Mouse (Mus musculus) heart, postnatal 0 days (tissue): ENCODE measurements around the gene Lzts3. TPM values are rescaled to one million over a fixed set of nuclear protein-coding genes. Genes with fewer than 3 reads are reported as not detected.

ENCODE experiments used
- ATAC-seq: fragments of 200-750 bp; cut with Nextera tagmentation; 2 replicates; pipeline ENCODE4 v1.8.0; 2017; ENCODE audit warnings: low read depth, moderate number of reproducible peaks, moderate library complexity; ENCODE audit not compliant: insufficient read depth
- DNase-seq: peaks from one replicate; pipeline ENCODE4 v3.0.0-alpha.2; 2016; ENCODE audit warnings: low spot score
- H3K27ac ChIP-seq: fragments of 300-500 bp; sonication (generic); 2 replicates; pipeline ENCODE4 v1.5.1; 2014; ENCODE audit warnings: low read depth, mild to moderate bottlenecking
- H3K27me3 ChIP-seq: fragments of 300-500 bp; sonication (generic); 2 replicates; pipeline ENCODE4 v1.6.1; 2014; ENCODE audit warnings: low read length, mixed read lengths; ENCODE audit not compliant: control insufficient read depth, insufficient read depth
- H3K36me3 ChIP-seq: fragments of 300-500 bp; sonication (generic); replicated peaks from 2 replicates; pipeline ENCODE4 v1.6.1; 2014; ENCODE audit warnings: low read length, mixed read lengths; ENCODE audit not compliant: control insufficient read depth, insufficient read depth
- H3K4me1 ChIP-seq: fragments of 300-500 bp; sonication (generic); 2 replicates; pipeline ENCODE4 v1.6.1; 2014; ENCODE audit warnings: antibody characterized with exemption; ENCODE audit not compliant: control insufficient read depth, insufficient read depth
- H3K4me2 ChIP-seq: fragments of 300-500 bp; sonication (generic); 2 replicates; pipeline ENCODE4 v1.6.1; 2014; ENCODE audit warnings: low read depth, mild to moderate bottlenecking, low read length, moderate library complexity
- H3K4me3 ChIP-seq: fragments of 300-500 bp; sonication (generic); 2 replicates; pipeline ENCODE4 v1.5.1; 2014; ENCODE audit warnings: low read depth, low read length
- H3K9ac ChIP-seq: fragments of 300-500 bp; sonication (generic); replicated peaks from 2 replicates; pipeline ENCODE4 v1.6.1; 2014; ENCODE audit warnings: low read depth, low read length, mixed read lengths
- H3K9me3 ChIP-seq: fragments of 300-500 bp; sonication (generic); replicated peaks from 2 replicates; pipeline ENCODE4 v1.6.1; 2016; ENCODE audit warnings: low read length; ENCODE audit not compliant: control insufficient read depth
- CTCF ChIP-seq: IDR thresholded peaks from 2 replicates; pipeline ENCODE4 v1.5.1; 2016; ENCODE audit warnings: antibody characterized with exemption, control low read depth, low read depth
- EP300 ChIP-seq: IDR thresholded peaks from 2 replicates; pipeline ENCODE4 v1.6.1; 2016; ENCODE audit warnings: antibody characterized with exemption, low read depth
- WGBS: fragments of 180-500 bp; shearing (Covaris S2); extraction: QIAGEN DNeasy Blood & Tissue Kit; methylation state at CpG from one replicate; pipeline ENCODE4 v1.1.7; 2014; 5-methylcytosine and 5-hydroxymethylcytosine counted together
- polyA plus RNA-seq: library from polyadenylated mRNA; unstranded; fragments of >200 nt; fragmentation: Nextera tagmentation; extraction: Ambion mirVana; gene quantifications from 2 replicates; pipeline ENCODE4 v1.2.1, GENCODE M21; 2015
- total RNA-seq: library from RNA; depleted of rRNA; stranded (reverse); fragments of >200 nt; gene quantifications from 2 replicates; pipeline ENCODE4 v1.2.3, GENCODE M21; 2014; ENCODE audit warnings: low replicate concordance

Gene Lzts3
- total and polyA plus RNA-seq, 2 experiments from 2014 or later: 0.77 to 5.3 TPM

- Histone ChIP-seq H3K4me2 (peak overlapping the region; percentile 58; the same call in 1 of the 2 replicates), H3K9ac (no peak overlapping the region; the same call in 1 of the 2 replicates), H3K9me3 (no peaks in the 10 kb centered on the region), H3K36me3 (no peaks in the 10 kb centered on the region), H3K4me3 (peak overlapping the region; percentile 11; the same call in 1 of the 2 replicates), H3K4me1 (peaks cover 12% of the 10 kb centered on the region; the same call in 1 of the 2 replicates), H3K27me3 (peaks cover 41% of the 10 kb centered on the region), H3K27ac (no peak overlapping the region)
- WGBS: 27% methylated on average over 21 of the region's 21 CpGs
- TF ChIP-seq CTCF (no peak), EP300 (no peak)
- ATAC-seq (no peak), DNase-seq (no peak)
Observed at GRCm38 (mm10) chr2:130635847-130636246, 6.8 kb downstream of the Lzts3 start.

- no peak for TF ChIP-seq EP300
- peak; percentile 43 for TF ChIP-seq CTCF
- H3K4me1 ChIP-seq: peaks cover 12% of the 10 kb centered on the region; the same call in 1 of the 2 replicates
- H3K9ac ChIP-seq: peak overlapping the region; percentile 22; the same call in 1 of the 2 replicates
- H3K27ac ChIP-seq: no peak overlapping the region
- peak; percentile 24 for DNase-seq
- H3K27me3 ChIP-seq: peaks cover 41% of the 10 kb centered on the region
- H3K4me3 ChIP-seq: peak overlapping the region; percentile 34
- no peaks in the 10 kb centered on the region for H3K9me3 ChIP-seq
- H3K4me2 ChIP-seq: peak overlapping the region; percentile 58
- 4% methylated on average over 38 of the region's 38 CpGs for WGBS
- peak; percentile 53 for ATAC-seq
- H3K36me3 ChIP-seq: no peaks in the 10 kb centered on the region
Observed at GRCm38 (mm10) chr2:130634739-130635411, 7.7 kb downstream of the Lzts3 start.

GRCm38 (mm10) chr2:130634006-130634738 lies 8.4 kb downstream of the Lzts3 start:
- ATAC-seq (0 out of 2 replicates have a peak, but pooled peaks have one; percentile 7), DNase-seq (no peak)
- H3K9ac ChIP-seq: no peak overlapping the region
- H3K27me3 ChIP-seq: peaks cover 41% of the 10 kb centered on the region
- H3K36me3 ChIP-seq: no peaks in the 10 kb centered on the region
- H3K27ac ChIP-seq: no peak overlapping the region
- 23% methylated on average over 14 of the region's 14 CpGs for WGBS
- H3K4me2 ChIP-seq: peak overlapping the region; percentile 58
- no peak for TF ChIP-seq EP300
- no peak for TF ChIP-seq CTCF
- H3K9me3 ChIP-seq: no peaks in the 10 kb centered on the region
- peaks cover 14% of the 10 kb centered on the region for H3K4me1 ChIP-seq
- H3K4me3 ChIP-seq: peak overlapping the region; percentile 34

GRCm38 (mm10) chr2:130632887-130633675 lies 9.5 kb downstream of the Lzts3 start:
- H3K4me1 ChIP-seq: peaks cover 20% of the 10 kb centered on the region
- TF ChIP-seq CTCF (no peak), EP300 (no peak)

GRCm38 (mm10) chr2:130632416-130632815 lies 10.2 kb downstream of the Lzts3 start:
- TF ChIP-seq CTCF (no peak), EP300 (no peak)
- no peak overlapping the region for H3K4me2 ChIP-seq
- no peaks in the 10 kb centered on the region for H3K9me3 ChIP-seq
- peaks cover 36% of the 10 kb centered on the region for H3K27me3 ChIP-seq
- no peak overlapping the region for H3K27ac ChIP-seq
- peaks cover 20% of the 10 kb centered on the region for H3K4me1 ChIP-seq
- H3K4me3 ChIP-seq: no peak overlapping the region
- H3K36me3 ChIP-seq: peaks cover 3% of the 10 kb centered on the region
- no peak overlapping the region for H3K9ac ChIP-seq
- no peak for DNase-seq
- WGBS: 67% methylated on average over 1 of the region's 1 CpGs
- no peak for ATAC-seq

More at GRCm38 (mm10) chr2:130632887-130633675, 9.5 kb downstream of the Lzts3 start:
- DNase-seq: no peak
- no peak overlapping the region for H3K4me2 ChIP-seq
- no peak overlapping the region for H3K4me3 ChIP-seq
- peaks cover 41% of the 10 kb centered on the region for H3K27me3 ChIP-seq
- no peaks in the 10 kb centered on the region for H3K9me3 ChIP-seq
- no peak overlapping the region for H3K27ac ChIP-seq
- ATAC-seq: no peak
- no peaks in the 10 kb centered on the region for H3K36me3 ChIP-seq
- H3K9ac ChIP-seq: no peak overlapping the region
- 54% methylated on average over 5 of the region's 5 CpGs for WGBS
